Mouse (Mus musculus) WW6 (cell line): ENCODE measurements at regions not wholly inside any gene's neighbourhood (a gene's known extent, or its start where the extent isn't known, plus 50 kb on each side); places are given as distances from the start of the nearest gene placed in this dataset.

ENCODE experiments used
- DNase-seq: peaks from one replicate; pipeline ENCODE4 v3.0.0-alpha.2; 2013; ENCODE audit warnings: low read depth, low spot score

GRCm38 (mm10) chr16:5306588-5307248 lies 50.9 kb upstream of the Eef2kmt start:
- DNase-seq: peak; percentile 40
